Mouse (Mus musculus): ENCODE results near the gene Eogt. TPM values are rescaled to one million over a fixed set of nuclear protein-coding genes. Genes with fewer than 3 reads are reported as not detected.
A peak's percentile ranks its signal among the peaks of the same experiment; 100 is the strongest.

The Eogt gene
- polyA plus RNA-seq, 1 experiment = 28.2 TPM

- TF ChIP-seq POLR2A (IDR thresholded peaks at IDR 0.05; ENCODE audit: insufficient read depth, low read length) = no peak
- no peak overlapping the region for H3K4me3 ChIP-seq (ENCODE audit: low read depth, low read length)
Measured at GRCm38 (mm10) chr6:97149721-97150120, 739 bp upstream of the Eogt start.

GRCm38 (mm10) chr6:97147755-97148382, 1.1 kb downstream of the Eogt start:
- H3K36me3 ChIP-seq (ENCODE audit: control insufficient read depth, insufficient read depth, low read length, poor library complexity, severe bottlenecking) = no peaks in the 10 kb centered on the region
- no peaks in the 10 kb centered on the region for H3K4me1 ChIP-seq (ENCODE audit: control insufficient read depth, insufficient read depth, low read length)
- peak overlapping the region; percentile 88 for H3K9ac ChIP-seq (ENCODE audit: low read depth, poor library complexity, severe bottlenecking)
- H3K9me3 ChIP-seq (replicated peaks; ENCODE audit: control insufficient read depth, insufficient read depth, low read length, poor library complexity, severe bottlenecking) = no peaks in the 10 kb centered on the region
- peak overlapping the region; percentile 74 for H3K27ac ChIP-seq (ENCODE audit: insufficient read depth, low read length)
- H3K27me3 ChIP-seq (ENCODE audit: control insufficient read depth, insufficient read depth, low read length, poor library complexity, severe bottlenecking) = no peaks in the 10 kb centered on the region
- TF ChIP-seq CTCF (IDR thresholded peaks at IDR 0.05; ENCODE audit: low read depth, low read length) (no peak), POLR2A (IDR thresholded peaks at IDR 0.05; ENCODE audit: insufficient read depth, low read length) (no peak), EP300 (IDR thresholded peaks at IDR 0.05; ENCODE audit: insufficient read depth, low read depth, low read length) (no peak)
- peak overlapping the region; percentile 76 for H3K4me3 ChIP-seq (ENCODE audit: low read depth, low read length)

More at GRCm38 (mm10) chr6:97149721-97150120, 739 bp upstream of the Eogt start:
- Histone ChIP-seq H3K36me3 (ENCODE audit: control insufficient read depth, insufficient read depth, low read length, poor library complexity, severe bottlenecking) (no peaks in the 10 kb centered on the region), H3K9me3 (replicated peaks; ENCODE audit: control insufficient read depth, insufficient read depth, low read length, poor library complexity, severe bottlenecking) (no peaks in the 10 kb centered on the region), H3K27me3 (ENCODE audit: control insufficient read depth, insufficient read depth, low read length, poor library complexity, severe bottlenecking) (no peaks in the 10 kb centered on the region), H3K4me1 (ENCODE audit: control insufficient read depth, insufficient read depth, low read length) (no peaks in the 10 kb centered on the region), H3K27ac (ENCODE audit: insufficient read depth, low read length) (no peak overlapping the region), H3K9ac (ENCODE audit: low read depth, poor library complexity, severe bottlenecking) (no peak overlapping the region)

GRCm38 (mm10) chr6:97145156-97145555, 3.8 kb downstream of the Eogt start:
- no peak overlapping the region for H3K4me3 ChIP-seq (ENCODE audit: low read depth, low read length)
- no peaks in the 10 kb centered on the region for H3K9me3 ChIP-seq (replicated peaks; ENCODE audit: control insufficient read depth, insufficient read depth, low read length, poor library complexity, severe bottlenecking)
- H3K27ac ChIP-seq (ENCODE audit: insufficient read depth, low read length) = no peak overlapping the region
- no peaks in the 10 kb centered on the region for H3K27me3 ChIP-seq (ENCODE audit: control insufficient read depth, insufficient read depth, low read length, poor library complexity, severe bottlenecking)
- H3K9ac ChIP-seq (ENCODE audit: low read depth, poor library complexity, severe bottlenecking) = no peak overlapping the region
- no peaks in the 10 kb centered on the region for H3K36me3 ChIP-seq (ENCODE audit: control insufficient read depth, insufficient read depth, low read length, poor library complexity, severe bottlenecking)
- H3K4me1 ChIP-seq (ENCODE audit: control insufficient read depth, insufficient read depth, low read length) = no peaks in the 10 kb centered on the region
- TF ChIP-seq CTCF (IDR thresholded peaks at IDR 0.05; ENCODE audit: low read depth, low read length) = no peak
- TF ChIP-seq EP300 (IDR thresholded peaks at IDR 0.05; ENCODE audit: insufficient read depth, low read depth, low read length) = no peak
- TF ChIP-seq POLR2A (IDR thresholded peaks at IDR 0.05; ENCODE audit: insufficient read depth, low read length) = no peak

GRCm38 (mm10) chr6:97144359-97144758, 4.6 kb downstream of the Eogt start:
- Histone ChIP-seq H3K9me3 (replicated peaks; ENCODE audit: control insufficient read depth, insufficient read depth, low read length, poor library complexity, severe bottlenecking) (no peaks in the 10 kb centered on the region), H3K4me1 (ENCODE audit: control insufficient read depth, insufficient read depth, low read length) (no peaks in the 10 kb centered on the region), H3K9ac (ENCODE audit: low read depth, poor library complexity, severe bottlenecking) (no peak overlapping the region), H3K36me3 (ENCODE audit: control insufficient read depth, insufficient read depth, low read length, poor library complexity, severe bottlenecking) (no peaks in the 10 kb centered on the region), H3K27ac (ENCODE audit: insufficient read depth, low read length) (no peak overlapping the region), H3K4me3 (ENCODE audit: low read depth, low read length) (no peak overlapping the region), H3K27me3 (ENCODE audit: control insufficient read depth, insufficient read depth, low read length, poor library complexity, severe bottlenecking) (no peaks in the 10 kb centered on the region)
- TF ChIP-seq EP300 (IDR thresholded peaks at IDR 0.05; ENCODE audit: insufficient read depth, low read depth, low read length) = no peak
- TF ChIP-seq POLR2A (IDR thresholded peaks at IDR 0.05; ENCODE audit: insufficient read depth, low read length) = no peak
- TF ChIP-seq CTCF (IDR thresholded peaks at IDR 0.05; ENCODE audit: low read depth, low read length) = no peak

- no peak for TF ChIP-seq EP300 (IDR thresholded peaks at IDR 0.05; ENCODE audit: insufficient read depth, low read depth, low read length)
- no peak for TF ChIP-seq CTCF (IDR thresholded peaks at IDR 0.05; ENCODE audit: low read depth, low read length)
- TF ChIP-seq POLR2A (IDR thresholded peaks at IDR 0.05; ENCODE audit: insufficient read depth, low read length) = no peak
- no peak overlapping the region for H3K27ac ChIP-seq (ENCODE audit: insufficient read depth, low read length)
- no peaks in the 10 kb centered on the region for H3K4me1 ChIP-seq (ENCODE audit: control insufficient read depth, insufficient read depth, low read length)
- no peak overlapping the region for H3K4me3 ChIP-seq (ENCODE audit: low read depth, low read length)
- H3K27me3 ChIP-seq (ENCODE audit: control insufficient read depth, insufficient read depth, low read length, poor library complexity, severe bottlenecking) = no peaks in the 10 kb centered on the region
- no peaks in the 10 kb centered on the region for H3K36me3 ChIP-seq (ENCODE audit: control insufficient read depth, insufficient read depth, low read length, poor library complexity, severe bottlenecking)
- H3K9ac ChIP-seq (ENCODE audit: low read depth, poor library complexity, severe bottlenecking) = no peak overlapping the region
- H3K9me3 ChIP-seq (replicated peaks; ENCODE audit: control insufficient read depth, insufficient read depth, low read length, poor library complexity, severe bottlenecking) = no peaks in the 10 kb centered on the region
Measured at GRCm38 (mm10) chr6:97142611-97143010, 6.4 kb downstream of the Eogt start.

GRCm38 (mm10) chr6:97141811-97142210, 7.2 kb downstream of the Eogt start:
- H3K4me1 ChIP-seq (ENCODE audit: control insufficient read depth, insufficient read depth, low read length) = no peaks in the 10 kb centered on the region
- no peak overlapping the region for H3K9ac ChIP-seq (ENCODE audit: low read depth, poor library complexity, severe bottlenecking)
- H3K4me3 ChIP-seq (ENCODE audit: low read depth, low read length) = no peak overlapping the region
- no peaks in the 10 kb centered on the region for H3K9me3 ChIP-seq (replicated peaks; ENCODE audit: control insufficient read depth, insufficient read depth, low read length, poor library complexity, severe bottlenecking)
- no peak overlapping the region for H3K27ac ChIP-seq (ENCODE audit: insufficient read depth, low read length)
- H3K27me3 ChIP-seq (ENCODE audit: control insufficient read depth, insufficient read depth, low read length, poor library complexity, severe bottlenecking) = no peaks in the 10 kb centered on the region
- no peaks in the 10 kb centered on the region for H3K36me3 ChIP-seq (ENCODE audit: control insufficient read depth, insufficient read depth, low read length, poor library complexity, severe bottlenecking)
- TF ChIP-seq CTCF (IDR thresholded peaks at IDR 0.05; ENCODE audit: low read depth, low read length) (no peak), EP300 (IDR thresholded peaks at IDR 0.05; ENCODE audit: insufficient read depth, low read depth, low read length) (no peak), POLR2A (IDR thresholded peaks at IDR 0.05; ENCODE audit: insufficient read depth, low read length) (no peak)

Measured in ES-Bruce4 (cell line).